Mouse (Mus musculus): ENCODE measurements around the gene Zscan29. TPM values are rescaled to one million over a fixed set of nuclear protein-coding genes. Genes with fewer than 3 reads are reported as not detected.

Gene Zscan29
- 8.3 and 9.9 TPM in 2 replicates for polyA plus RNA-seq (2015; fragmentation: Nextera tagmentation; extraction: Ambion mirVana)

GRCm38 (mm10) chr2:121170980-121171742, at the start of gene Zscan29:
Zscan29 (minus strand) TSS chr2:121171125.
- Histone ChIP-seq H3K36me3 (peaks cover 31% of the 10 kb centered on the region), H3K9me3 (no peaks in the 10 kb centered on the region), H3K4me3 (peak within 1 kb of the TSS; percentile 68), H3K4me1 (replicated peaks) (peaks cover 37% of the 10 kb centered on the region), H3K4me2 (peak within 1 kb of the TSS; percentile 89), H3K27ac (peak within 1 kb of the TSS; percentile 92), H3K27me3 (no peaks in the 10 kb centered on the region), H3K9ac (peak within 1 kb of the TSS; percentile 90)
- peak; percentile 97 for ATAC-seq (ENCODE audit: low FRiP score)
- under 1% methylated on average over 65 of the region's 66 CpGs for WGBS

- H3K4me1 ChIP-seq (replicated peaks): no peaks in the 10 kb centered on the region
- no peak overlapping the region for H3K4me3 ChIP-seq
- peaks cover 88% of the 10 kb centered on the region for H3K36me3 ChIP-seq
- H3K9ac ChIP-seq: no peak overlapping the region
- no peak overlapping the region for H3K4me2 ChIP-seq
- H3K27me3 ChIP-seq: no peaks in the 10 kb centered on the region
- H3K9me3 ChIP-seq: no peaks in the 10 kb centered on the region
- H3K27ac ChIP-seq: no peak overlapping the region
- no peak for ATAC-seq (ENCODE audit: low FRiP score)
Measured at GRCm38 (mm10) chr2:121219994-121220393, 49.1 kb upstream of the Zscan29 start.

- no peak overlapping the region for H3K27ac ChIP-seq
- peaks cover 89% of the 10 kb centered on the region for H3K36me3 ChIP-seq
- no peak overlapping the region for H3K9ac ChIP-seq
- ATAC-seq (ENCODE audit: low FRiP score): no peak
- no peak overlapping the region for H3K4me2 ChIP-seq
- H3K27me3 ChIP-seq: no peaks in the 10 kb centered on the region
- H3K4me1 ChIP-seq (replicated peaks): no peaks in the 10 kb centered on the region
- no peak overlapping the region for H3K4me3 ChIP-seq
- H3K9me3 ChIP-seq: no peaks in the 10 kb centered on the region
Measured at GRCm38 (mm10) chr2:121219177-121219576, 48.3 kb upstream of the Zscan29 start.

- peaks cover 90% of the 10 kb centered on the region for H3K36me3 ChIP-seq
Measured at GRCm38 (mm10) chr2:121214491-121214890, 43.6 kb upstream of the Zscan29 start.

GRCm38 (mm10) chr2:121206541-121206940, 35.6 kb upstream of the Zscan29 start:
- Histone ChIP-seq H3K4me3 (no peak overlapping the region), H3K4me2 (no peak overlapping the region), H3K9ac (no peak overlapping the region), H3K27ac (no peak overlapping the region), H3K9me3 (no peaks in the 10 kb centered on the region), H3K4me1 (replicated peaks) (no peaks in the 10 kb centered on the region), H3K27me3 (no peaks in the 10 kb centered on the region), H3K36me3 (peaks cover 97% of the 10 kb centered on the region)
- no peak for ATAC-seq (ENCODE audit: low FRiP score)
- 91% methylated on average over 3 of the region's 3 CpGs for WGBS

More at GRCm38 (mm10) chr2:121214491-121214890, 43.6 kb upstream of the Zscan29 start:
- WGBS: 87% methylated on average over 3 of the region's 3 CpGs
- Histone ChIP-seq H3K27ac (no peak overlapping the region), H3K4me2 (no peak overlapping the region), H3K9ac (no peak overlapping the region), H3K4me1 (replicated peaks) (no peaks in the 10 kb centered on the region), H3K27me3 (no peaks in the 10 kb centered on the region), H3K9me3 (no peaks in the 10 kb centered on the region), H3K4me3 (no peak overlapping the region)
- no peak for ATAC-seq (ENCODE audit: low FRiP score)

GRCm38 (mm10) chr2:121204276-121204675, 33.4 kb upstream of the Zscan29 start:
- 97% methylated on average over 17 of the region's 17 CpGs for WGBS
- H3K36me3 ChIP-seq: peaks cover 99% of the 10 kb centered on the region
- H3K4me2 ChIP-seq: no peak overlapping the region
- H3K9me3 ChIP-seq: no peaks in the 10 kb centered on the region
- H3K9ac ChIP-seq: no peak overlapping the region
- no peak for ATAC-seq (ENCODE audit: low FRiP score)
- no peaks in the 10 kb centered on the region for H3K27me3 ChIP-seq
- H3K4me1 ChIP-seq (replicated peaks): no peaks in the 10 kb centered on the region
- no peak overlapping the region for H3K4me3 ChIP-seq
- H3K27ac ChIP-seq: no peak overlapping the region

- H3K9ac ChIP-seq: no peak overlapping the region
- H3K9me3 ChIP-seq: no peaks in the 10 kb centered on the region
- 96% methylated on average over 9 of the region's 9 CpGs for WGBS
- H3K4me2 ChIP-seq: no peak overlapping the region
- H3K27ac ChIP-seq: no peak overlapping the region
- no peak overlapping the region for H3K4me3 ChIP-seq
- H3K4me1 ChIP-seq (replicated peaks): no peaks in the 10 kb centered on the region
- no peaks in the 10 kb centered on the region for H3K27me3 ChIP-seq
- H3K36me3 ChIP-seq: peaks cover 98% of the 10 kb centered on the region
- ATAC-seq (ENCODE audit: low FRiP score): no peak
Measured at GRCm38 (mm10) chr2:121195466-121195865, 24.5 kb upstream of the Zscan29 start.

GRCm38 (mm10) chr2:121188530-121188929, 17.6 kb upstream of the Zscan29 start:
- WGBS: 77% methylated on average over 1 of the region's 1 CpGs
- Histone ChIP-seq H3K4me2 (no peak overlapping the region), H3K9ac (no peak overlapping the region), H3K36me3 (peaks cover 87% of the 10 kb centered on the region), H3K9me3 (no peaks in the 10 kb centered on the region), H3K4me1 (replicated peaks) (no peaks in the 10 kb centered on the region), H3K27me3 (no peaks in the 10 kb centered on the region), H3K4me3 (no peak overlapping the region), H3K27ac (no peak overlapping the region)
- no peak for ATAC-seq (ENCODE audit: low FRiP score)

GRCm38 (mm10) chr2:121184142-121184541, 13.2 kb upstream of the Zscan29 start:
- WGBS: 94% methylated on average over 7 of the region's 7 CpGs
- Histone ChIP-seq H3K27me3 (no peaks in the 10 kb centered on the region), H3K27ac (no peak overlapping the region), H3K4me1 (replicated peaks) (no peaks in the 10 kb centered on the region), H3K36me3 (peaks cover 73% of the 10 kb centered on the region), H3K4me3 (no peak overlapping the region), H3K9me3 (no peaks in the 10 kb centered on the region), H3K9ac (no peak overlapping the region), H3K4me2 (no peak overlapping the region)
- ATAC-seq (ENCODE audit: low FRiP score): no peak

- H3K4me3 ChIP-seq: no peak overlapping the region
- H3K27me3 ChIP-seq: no peaks in the 10 kb centered on the region
- 91% methylated on average over 5 of the region's 5 CpGs for WGBS
- ATAC-seq (ENCODE audit: low FRiP score): no peak
- no peak overlapping the region for H3K27ac ChIP-seq
- no peak overlapping the region for H3K4me2 ChIP-seq
- peaks cover 74% of the 10 kb centered on the region for H3K36me3 ChIP-seq
- no peaks in the 10 kb centered on the region for H3K4me1 ChIP-seq (replicated peaks)
- H3K9ac ChIP-seq: no peak overlapping the region
- H3K9me3 ChIP-seq: no peaks in the 10 kb centered on the region
Measured at GRCm38 (mm10) chr2:121183431-121183830, 12.5 kb upstream of the Zscan29 start.

GRCm38 (mm10) chr2:121178828-121179479, 8.0 kb upstream of the Zscan29 start:
- Histone ChIP-seq H3K4me3 (no peak overlapping the region), H3K27ac (no peak overlapping the region), H3K9ac (no peak overlapping the region), H3K36me3 (peaks cover 78% of the 10 kb centered on the region), H3K4me1 (replicated peaks) (no peaks in the 10 kb centered on the region), H3K9me3 (no peaks in the 10 kb centered on the region), H3K4me2 (no peak overlapping the region), H3K27me3 (no peaks in the 10 kb centered on the region)
- ATAC-seq (ENCODE audit: low FRiP score): no peak
- WGBS: 98% methylated on average over 3 of the region's 3 CpGs

- H3K36me3 ChIP-seq: peaks cover 30% of the 10 kb centered on the region
- peak within 1 kb of the TSS; percentile 89 for H3K4me2 ChIP-seq
- H3K9me3 ChIP-seq: no peaks in the 10 kb centered on the region
- peaks cover 37% of the 10 kb centered on the region for H3K4me1 ChIP-seq (replicated peaks)
- H3K27me3 ChIP-seq: no peaks in the 10 kb centered on the region
- peak; percentile 72 for ATAC-seq (ENCODE audit: low FRiP score)
- H3K27ac ChIP-seq: peak within 1 kb of the TSS; percentile 92
- peak within 1 kb of the TSS; percentile 68 for H3K4me3 ChIP-seq
- under 1% methylated on average over 38 of the region's 38 CpGs for WGBS
- H3K9ac ChIP-seq: peak within 1 kb of the TSS; percentile 90
Measured at GRCm38 (mm10) chr2:121170481-121170971, 399 bp downstream of the Zscan29 start, which contains the start of gene Tubgcp4. Tubgcp4 (plus strand) TSS chr2:121170654.

Data from hindbrain, embryonic 13.5 days (tissue).